Mouse (Mus musculus) MEL (cell line): ENCODE data around the gene BC035044.
A peak's percentile ranks its signal among the peaks of the same experiment; 100 is the strongest.

Source experiments
- CHD1 ChIP-seq: IDR thresholded peaks from 2 replicates; pipeline ENCODE4 v1.6.1; 2012; ENCODE audit warnings: low read depth, mild to moderate bottlenecking, inconsistent platforms, low read length, improper control_type of control experiment
- CTCF ChIP-seq, 3 experiments: IDR thresholded peaks in 2 of 3; conservative IDR thresholded peaks in 1 of 3; 2 replicates each; pipeline ENCODE4 v1.5.1; 2011 to 2012; ENCODE audit warnings: low read length in 3 of 3, low read depth in 2 of 3, mild to moderate bottlenecking in 2 of 3, improper control_type of control experiment in 1 of 3, inconsistent platforms in 1 of 3, mixed read lengths in 1 of 3, moderate library complexity in 1 of 3; ENCODE audit not compliant: control insufficient read depth in 1 of 3, insufficient read depth in 1 of 3, poor library complexity in 1 of 3, severe bottlenecking in 1 of 3
- E2F4 ChIP-seq: IDR thresholded peaks from 2 replicates; pipeline ENCODE4 v1.6.1; 2011; ENCODE audit warnings: low read depth, low read length, improper control_type of control experiment, borderline replicate concordance
- EP300 ChIP-seq, 2 experiments: IDR thresholded peaks; 2 replicates each; pipeline ENCODE4 v1.6.1; 2011; ENCODE audit warnings: improper control_type of control experiment in 2 of 2, low read length in 2 of 2, low read depth in 1 of 2, mild to moderate bottlenecking in 1 of 2
- KAT2A ChIP-seq: conservative IDR thresholded peaks from 2 replicates; pipeline ENCODE4 v1.6.1; 2012; ENCODE audit warnings: low read depth, low read length, improper control_type of control experiment, inconsistent platforms
- MAZ ChIP-seq: IDR thresholded peaks from 2 replicates; pipeline ENCODE4 v1.6.1; 2012; ENCODE audit warnings: low read depth, mild to moderate bottlenecking, inconsistent platforms, low read length, improper control_type of control experiment
- POLR2A ChIP-seq, 2 experiments: IDR thresholded peaks; 2 replicates each; pipeline ENCODE4 v1.6.1; 2011 to 2012; ENCODE audit warnings: low read length in 2 of 2, mild to moderate bottlenecking in 2 of 2, control low read depth in 1 of 2, improper control_type of control experiment in 1 of 2, low read depth in 1 of 2, moderate library complexity in 1 of 2; ENCODE audit not compliant: control insufficient read depth in 1 of 2, insufficient read depth in 1 of 2, poor library complexity in 1 of 2
- TAL1 ChIP-seq: IDR thresholded peaks from 2 replicates; pipeline ENCODE4 v1.6.1; 2012; ENCODE audit warnings: mild to moderate bottlenecking, inconsistent platforms, low read length, moderate library complexity, mixed read lengths
- USF1 ChIP-seq: IDR thresholded peaks from 2 replicates; pipeline ENCODE4 v1.6.1; 2014; ENCODE audit warnings: low read depth, mild to moderate bottlenecking, inconsistent platforms, low read length, improper control_type of control experiment, moderate library complexity

DNA sequence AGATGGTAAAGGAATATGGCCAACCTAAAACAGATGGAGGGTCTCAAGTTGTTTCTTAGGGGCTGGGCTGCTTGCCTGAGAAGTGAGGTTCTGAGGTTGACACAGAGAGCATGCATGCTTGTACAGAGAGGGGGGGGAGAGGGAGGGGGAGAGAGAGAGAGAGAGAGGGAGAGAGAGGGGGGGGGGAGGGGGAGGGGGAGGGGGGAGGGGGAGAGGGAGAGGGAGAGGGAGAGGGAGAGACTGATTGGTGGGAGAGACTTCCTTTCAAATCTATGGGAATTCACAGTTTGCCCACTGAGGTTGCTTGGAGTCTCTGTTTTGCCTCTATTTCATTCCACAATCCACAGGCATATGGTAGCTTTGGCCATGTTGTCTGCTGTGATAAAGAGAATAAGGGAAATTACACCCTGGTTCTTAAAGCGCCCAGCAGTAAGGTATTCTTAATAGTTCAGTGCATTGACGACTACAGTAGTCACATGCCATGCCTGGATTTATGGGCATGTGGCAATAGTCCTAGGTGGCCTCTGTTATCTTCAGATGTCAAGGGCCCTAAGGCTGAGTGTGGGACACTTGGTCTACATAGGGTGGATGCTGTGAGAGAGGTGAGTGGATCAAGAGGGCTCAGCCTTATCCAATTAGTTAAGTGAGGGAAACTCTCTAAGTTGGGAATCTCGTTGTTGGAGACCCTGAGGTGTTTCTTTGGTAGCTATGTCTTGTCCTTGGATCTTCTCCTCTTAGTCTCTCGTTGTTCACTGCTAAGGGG is 49.4 kb downstream of the BC035044 start:
- TF ChIP-seq CTCF (IDR thresholded peaks at IDR 0.05 in 2 of 3, conservative IDR thresholded peaks at IDR 0.05 in 1 of 3; ENCODE audit: control insufficient read depth in 1 of 3, insufficient read depth in 1 of 3, low read depth in 2 of 3, low read length in 3 of 3, poor library complexity in 1 of 3, severe bottlenecking in 1 of 3) = no peak
- TF ChIP-seq KAT2A = no peak
- TF ChIP-seq E2F4 = no peak
- no peak for TF ChIP-seq CHD1
- TF ChIP-seq POLR2A (IDR thresholded peaks at IDR 0.05; ENCODE audit: control insufficient read depth in 1 of 2, insufficient read depth in 1 of 2, low read depth in 1 of 2, low read length in 2 of 2, poor library complexity in 1 of 2) = no peak
- TF ChIP-seq MAZ = no peak
- peak; percentile 39; the same call in 1 of the 2 replicates for TF ChIP-seq USF1
- TF ChIP-seq TAL1 = peak; percentile 21
- TF ChIP-seq EP300 (IDR thresholded peaks at IDR 0.05; ENCODE audit: low read depth in 1 of 2, low read length in 2 of 2) = no peak
